ENCODE assay signal across 27 mouse cellular contexts in the genomic region with DNA sequence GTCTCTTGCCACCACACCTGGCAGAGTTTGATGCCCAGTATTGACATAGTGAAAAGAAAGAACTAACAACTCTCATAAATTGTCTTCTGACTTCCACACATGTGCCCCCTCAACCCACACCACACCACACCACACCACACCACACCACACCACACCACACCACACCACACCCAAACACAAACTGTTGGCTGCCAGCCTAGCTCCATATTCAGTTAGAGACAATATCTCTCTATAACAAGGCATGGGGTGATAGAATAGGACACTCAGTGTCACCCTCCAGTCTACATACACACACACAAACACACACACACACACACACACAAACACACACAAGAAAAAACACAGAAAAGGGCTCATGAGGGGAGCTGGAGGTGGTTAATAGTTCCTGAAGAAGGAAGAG. TPM values are rescaled to one million over a fixed set of nuclear protein-coding genes. Genes with fewer than 3 reads are reported as not detected.
"Had no signal": no experiment of that assay in that cellular context is flagged by ENCODE, and none has a peak within 500 bp of the region (broad histone marks: within the 10 kb centered on the region; RNA-seq: fewer than 3 reads in every experiment).

No protein-coding gene starts in this region.

- H3K4me3 ChIP-seq: heart, embryonic 10.5 days; heart, embryonic 12.5 days; hindbrain, embryonic 13.5 days; hindbrain, embryonic 15.5 days; kidney, embryonic 15.5 days; layer of hippocampus, adult 2 months; left cerebral cortex, adult 2 months; limb, embryonic 10.5 days; limb, embryonic 12.5 days had no signal

- ATAC-seq: hindbrain, postnatal 0 days; intestine, embryonic 16.5 days had no signal

- H3K9ac ChIP-seq: heart, embryonic 12.5 days; hindbrain, embryonic 13.5 days; hindbrain, embryonic 15.5 days; kidney, embryonic 15.5 days; limb, embryonic 12.5 days had no signal

- H3K36me3 ChIP-seq: heart, embryonic 10.5 days; heart, embryonic 12.5 days; hindbrain, embryonic 13.5 days; hindbrain, embryonic 15.5 days; kidney, embryonic 15.5 days; limb, embryonic 10.5 days; limb, embryonic 12.5 days had no signal

- H3K4me1 ChIP-seq: heart, embryonic 10.5 days; heart, embryonic 12.5 days; hindbrain, embryonic 13.5 days; kidney, embryonic 15.5 days; limb, embryonic 10.5 days; limb, embryonic 12.5 days had no signal

- H3K27ac ChIP-seq: heart, embryonic 10.5 days; hindbrain, embryonic 13.5 days; hindbrain, embryonic 15.5 days; hindbrain, postnatal 0 days; kidney, embryonic 15.5 days; layer of hippocampus, adult 2 months; left cerebral cortex, adult 2 months; limb, embryonic 10.5 days; limb, embryonic 12.5 days had no signal

- H3K27me3 ChIP-seq: heart, embryonic 12.5 days; hindbrain, embryonic 13.5 days; hindbrain, embryonic 15.5 days; kidney, embryonic 15.5 days; limb, embryonic 12.5 days had no signal

- H3K4me2 ChIP-seq: heart, embryonic 12.5 days; hindbrain, embryonic 13.5 days; hindbrain, embryonic 15.5 days; kidney, embryonic 15.5 days; limb, embryonic 12.5 days; liver, embryonic 11.5 days had no signal

- DNase-seq: gastrocnemius, postnatal 14 days; gastrocnemius, postnatal 36 days; heart, adult 18-20 months; heart, postnatal 10 days; kidney, adult 11 months; kidney, adult 2 months; kidney, adult 9 months; kidney, postnatal 10 days; kidney, postnatal 25 days; kidney, postnatal 4 days; liver had no signal

- H3K9me3 ChIP-seq: heart, embryonic 10.5 days; heart, embryonic 12.5 days; hindbrain, embryonic 13.5 days; hindbrain, embryonic 15.5 days; kidney, embryonic 15.5 days; limb, embryonic 10.5 days; limb, embryonic 12.5 days had no signal

RNA-seq across cellular contexts. Expression of gene Rem2, which starts 12.4 kb away (rescaled TPM):
- total RNA-seq: gastrocnemius, adult 18-20 months; gastrocnemius, adult 8-10 months; gastrocnemius, postnatal 14 days; gastrocnemius, postnatal 36 days; heart, adult 18-20 months; heart, adult 8-10 months; heart, postnatal 10 days; heart, postnatal 25 days had no signal
